Mouse (Mus musculus) left cerebral cortex, adult 9 months (tissue): ENCODE data around the gene Sh3bp5l.
A peak's percentile ranks its signal among the peaks of the same experiment; 100 is the strongest.
"Not testable (repeated sequence)": the region's sequence is repeated elsewhere in the genome, so short reads cannot be mapped to it uniquely, and the experiment has no call there.

Source experiments
- DNase-seq, 2 experiments: peaks; one replicate each; pipeline ENCODE4 v3.0.0; 2022; ENCODE audit warnings: low spot score in 2 of 2

Gene Sh3bp5l

DNA sequence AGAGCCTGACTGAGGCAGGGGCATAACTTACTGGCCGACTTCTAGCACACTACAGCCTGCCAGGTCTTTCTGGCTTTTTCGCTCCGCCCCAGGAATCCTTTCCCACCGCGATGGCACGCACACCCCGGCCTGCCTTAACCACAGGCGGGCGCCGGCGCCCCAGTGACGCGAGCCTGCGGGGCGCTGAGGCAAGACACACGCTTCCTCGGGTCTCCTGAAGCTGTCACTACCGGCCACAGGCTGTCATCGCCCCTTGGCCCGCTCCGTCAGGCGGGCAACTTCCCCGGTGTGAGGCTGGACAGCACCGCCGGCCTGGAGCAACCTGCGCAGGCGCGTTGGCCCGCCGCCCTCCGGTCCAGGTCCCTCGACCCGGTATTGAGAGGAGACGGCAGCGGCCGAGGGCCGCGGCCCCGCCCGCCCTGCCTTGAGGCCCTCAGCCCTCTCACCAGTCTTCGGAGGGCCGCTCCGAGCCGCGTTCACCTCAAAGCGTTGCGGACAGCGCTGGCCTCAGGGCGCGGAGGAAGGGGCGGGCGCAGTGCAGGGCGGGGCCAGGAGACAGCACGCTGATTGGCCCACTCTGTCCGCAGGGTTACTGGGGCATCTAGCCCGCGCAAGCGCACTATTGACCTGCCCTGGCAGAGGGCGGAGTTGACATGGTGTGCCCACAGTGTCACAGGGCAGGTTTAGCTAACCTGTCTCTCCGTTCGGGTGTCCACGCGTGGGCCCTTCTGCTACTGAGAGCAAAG is 7.5 kb upstream of the Sh3bp5l start:
- DNase-seq = peak; percentile 89 to 96

- DNase-seq = no peak
Observed at GRCm38 (mm10) chr11:58323570-58324340, 6.8 kb upstream of the Sh3bp5l start.

GRCm38 (mm10) chr11:58324614-58325229 is 5.8 kb upstream of the Sh3bp5l start:
- no peak for DNase-seq

- DNase-seq = no peak
Observed at GRCm38 (mm10) chr11:58326781-58327180, 3.7 kb upstream of the Sh3bp5l start.

DNA sequence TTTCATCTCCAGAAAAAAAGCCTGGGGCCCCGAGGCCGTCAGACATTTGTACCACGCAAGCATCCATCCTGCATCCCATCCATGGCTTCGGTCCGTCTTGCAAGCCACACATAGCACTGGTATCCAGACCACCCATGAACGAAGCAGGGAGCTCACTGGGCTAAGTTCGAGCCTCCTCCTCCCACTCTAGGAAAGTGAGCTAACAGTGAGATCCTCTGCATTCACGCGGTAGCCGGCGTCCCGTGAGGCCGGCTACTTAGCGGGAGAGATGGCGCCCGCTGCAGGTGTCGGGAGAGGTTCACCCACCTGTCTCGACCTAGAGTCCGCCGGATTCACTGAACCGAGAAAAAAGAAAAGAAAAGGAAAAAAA is 633 bp upstream of the Sh3bp5l start:
- no peak for DNase-seq

- DNase-seq = no peak
Observed at GRCm38 (mm10) chr11:58331149-58331495, 598 bp downstream of the Sh3bp5l start.

GRCm38 (mm10) chr11:58331546-58331945 is 1.0 kb downstream of the Sh3bp5l start:
- DNase-seq = no peak

- DNase-seq = no peak
Observed at GRCm38 (mm10) chr11:58334746-58335145, 4.2 kb downstream of the Sh3bp5l start.

GRCm38 (mm10) chr11:58346745-58347144 is 16.2 kb downstream of the Sh3bp5l start:
- DNase-seq = no peak

- DNase-seq = no peak
Observed at GRCm38 (mm10) chr11:58350628-58351027, 20.1 kb downstream of the Sh3bp5l start.

GRCm38 (mm10) chr11:58351179-58351578 is 20.7 kb downstream of the Sh3bp5l start:
- no peak for DNase-seq

GRCm38 (mm10) chr11:58352681-58353548 is 22.4 kb downstream of the Sh3bp5l start:
- DNase-seq = no peak

GRCm38 (mm10) chr11:58353709-58354108 is 23.2 kb downstream of the Sh3bp5l start:
- DNase-seq = no peak

DNA sequence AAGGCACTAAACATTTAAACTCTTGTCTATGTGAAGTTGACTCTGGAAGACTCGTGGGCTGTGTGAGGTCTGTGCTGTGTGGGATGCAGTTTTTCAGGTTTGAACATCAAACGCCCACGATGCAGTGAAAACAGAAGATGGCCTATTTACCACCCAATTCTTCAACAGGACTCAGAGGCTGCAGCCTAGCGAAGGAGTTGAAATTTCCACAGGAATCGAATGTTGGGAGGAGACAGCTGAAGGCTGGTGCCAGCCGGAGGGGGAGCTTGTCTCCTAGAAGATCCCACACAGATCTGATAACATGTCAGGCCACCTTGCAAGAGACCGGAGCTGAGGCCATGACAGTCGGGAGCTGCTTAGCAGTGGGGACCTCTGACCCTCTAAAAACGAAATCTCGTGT is 24.0 kb downstream of the Sh3bp5l start:
- DNase-seq = peak; percentile 35 to 68

DNA sequence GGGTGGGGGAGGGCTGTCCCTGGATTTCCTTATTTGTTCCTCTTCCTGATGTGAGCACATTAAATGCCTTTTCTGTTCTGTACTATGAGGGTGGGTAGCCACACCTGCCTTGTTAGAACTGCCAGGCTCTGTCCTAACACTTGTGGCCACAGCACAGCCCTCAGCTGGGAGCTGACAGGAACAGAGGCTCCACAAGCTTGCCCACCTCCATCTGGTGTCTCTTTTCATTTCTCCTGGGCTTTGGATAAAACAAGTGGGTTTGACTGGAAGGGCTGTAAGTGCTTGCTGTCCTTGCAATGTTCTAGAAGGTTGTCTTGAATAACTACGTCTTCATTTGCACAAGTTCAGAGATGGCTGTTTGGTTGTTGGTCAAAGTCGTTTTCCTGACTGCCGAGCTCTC is 24.4 kb downstream of the Sh3bp5l start:
- DNase-seq = peak in 1 of 2 experiments; percentile 25

- DNase-seq = no peak
Observed at GRCm38 (mm10) chr11:58357042-58357441, 26.5 kb downstream of the Sh3bp5l start.

GRCm38 (mm10) chr11:58357844-58358534 is 27.5 kb downstream of the Sh3bp5l start:
- no peak for DNase-seq

DNA sequence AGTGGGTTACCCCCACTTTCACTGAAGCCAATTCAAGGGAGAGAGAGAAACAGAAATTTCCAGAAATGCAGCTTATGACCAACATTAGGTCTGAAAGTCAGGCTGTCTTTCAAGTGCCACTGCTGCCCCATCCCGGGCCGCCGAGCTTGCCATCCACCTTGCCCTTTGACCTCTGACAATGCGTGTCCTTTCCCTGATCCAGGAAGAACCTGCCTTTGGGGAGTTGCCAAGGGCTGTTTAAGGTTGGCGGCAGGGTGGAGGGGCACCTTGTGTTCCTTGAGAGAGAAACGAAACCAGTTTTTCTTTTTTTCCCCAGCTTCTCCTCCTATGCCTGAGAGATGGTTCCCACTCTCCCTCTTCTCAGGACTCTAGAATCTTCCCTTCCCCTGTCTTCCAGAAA is 32.0 kb downstream of the Sh3bp5l start:
- DNase-seq = not testable (repeated sequence)

- no peak for DNase-seq
Observed at GRCm38 (mm10) chr11:58364454-58364853, 33.9 kb downstream of the Sh3bp5l start.

DNA sequence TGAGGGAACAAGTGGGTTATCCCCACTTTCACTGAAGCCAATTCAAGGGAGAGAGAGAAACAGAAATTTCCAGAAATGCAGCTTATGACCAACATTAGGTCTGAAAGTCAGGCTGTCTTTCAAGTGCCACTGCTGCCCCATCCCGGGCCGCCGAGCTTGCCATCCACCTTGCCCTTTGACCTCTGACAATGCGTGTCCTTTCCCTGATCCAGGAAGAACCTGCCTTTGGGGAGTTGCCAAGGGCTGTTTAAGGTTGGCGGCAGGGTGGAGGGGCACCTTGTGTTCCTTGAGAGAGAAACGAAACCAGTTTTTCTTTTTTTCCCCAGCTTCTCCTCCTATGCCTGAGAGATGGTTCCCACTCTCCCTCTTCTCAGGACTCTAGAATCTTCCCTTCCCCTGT is 35.7 kb downstream of the Sh3bp5l start:
- not testable (repeated sequence) for DNase-seq

- no peak for DNase-seq
Observed at GRCm38 (mm10) chr11:58377273-58377672, 46.7 kb downstream of the Sh3bp5l start.
